Mouse (Mus musculus): ENCODE measurements around the gene Prkag3.

Prkag3 gene

DNA sequence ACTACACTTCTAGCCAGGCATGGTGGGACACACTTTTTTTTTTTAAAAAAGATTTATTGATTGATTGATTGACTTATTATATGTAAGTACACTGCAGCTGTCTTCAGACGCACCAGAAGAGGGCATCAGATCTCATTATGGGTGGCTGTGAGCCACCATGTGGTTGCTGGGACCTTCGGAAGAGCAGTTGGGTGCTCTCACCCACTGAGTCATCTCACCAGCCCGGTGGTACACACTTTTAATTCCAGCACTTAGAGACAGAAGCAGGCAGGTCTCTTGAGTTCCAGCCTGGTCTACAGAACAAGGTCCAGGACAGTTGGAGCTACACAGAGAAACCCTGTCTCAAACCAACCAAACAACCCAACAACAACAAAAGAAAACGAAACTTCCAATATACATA lies 37.0 kb downstream of the Prkag3 start:
- no peak for DNase-seq

DNA sequence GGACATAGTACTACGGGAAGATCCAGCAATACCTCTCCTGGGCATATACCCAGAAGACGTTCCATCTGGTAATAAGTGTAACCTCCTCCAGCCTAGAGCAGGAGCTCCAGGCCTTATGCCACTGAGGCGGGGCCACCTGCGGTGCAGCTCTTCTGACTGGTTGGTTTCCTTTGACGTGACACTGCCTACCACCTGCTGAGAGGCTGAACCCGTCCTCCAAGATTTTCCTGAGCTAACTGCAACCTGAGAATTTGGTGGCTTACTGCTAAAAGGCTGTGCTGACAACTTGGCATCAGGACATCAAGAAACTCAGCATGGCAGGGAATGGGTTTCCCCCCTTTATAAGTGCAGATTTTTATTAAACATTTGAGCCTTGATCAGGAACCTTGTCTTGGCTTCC lies 39.5 kb downstream of the Prkag3 start:
- no peak for DNase-seq

DNA sequence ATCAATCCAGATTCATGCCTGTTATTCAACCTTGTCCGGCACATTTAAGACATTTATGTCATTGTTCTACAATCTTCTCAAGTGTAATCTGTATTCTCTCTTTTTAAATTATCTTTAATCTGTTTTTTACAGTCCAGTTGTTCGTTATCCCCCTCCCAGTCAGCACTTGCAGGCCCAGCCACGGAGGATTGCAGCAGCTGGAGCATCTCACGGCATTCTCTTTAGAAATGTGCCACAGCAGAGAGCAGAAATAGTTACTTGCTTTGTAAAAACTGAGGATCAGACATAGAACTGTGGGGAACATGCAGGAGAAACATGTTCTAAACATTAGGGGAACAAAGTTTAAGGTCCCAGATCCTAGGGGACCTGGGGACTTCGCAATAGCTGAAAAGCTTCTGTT lies 44.0 kb downstream of the Prkag3 start:
- no peak for DNase-seq

DNA sequence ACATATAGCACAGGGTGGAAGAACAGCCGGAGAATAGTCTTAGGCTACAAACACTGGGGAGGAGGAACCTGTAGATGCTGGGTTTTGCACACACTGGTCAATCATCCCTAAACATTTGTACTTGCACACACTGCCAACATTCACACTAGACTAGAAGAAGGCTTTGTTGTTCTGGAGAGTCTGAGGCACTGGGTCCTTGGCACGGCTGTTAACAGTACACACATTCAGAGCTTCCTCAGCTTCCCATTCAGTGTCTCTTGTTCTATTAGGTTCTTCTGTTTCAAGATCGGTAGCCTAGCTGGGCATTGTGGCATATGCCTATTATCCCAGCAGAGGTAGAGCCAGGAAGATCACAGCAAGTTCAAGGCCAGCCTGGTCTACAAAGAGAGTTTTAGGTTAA lies 44.9 kb downstream of the Prkag3 start:
- no peak for DNase-seq

DNA sequence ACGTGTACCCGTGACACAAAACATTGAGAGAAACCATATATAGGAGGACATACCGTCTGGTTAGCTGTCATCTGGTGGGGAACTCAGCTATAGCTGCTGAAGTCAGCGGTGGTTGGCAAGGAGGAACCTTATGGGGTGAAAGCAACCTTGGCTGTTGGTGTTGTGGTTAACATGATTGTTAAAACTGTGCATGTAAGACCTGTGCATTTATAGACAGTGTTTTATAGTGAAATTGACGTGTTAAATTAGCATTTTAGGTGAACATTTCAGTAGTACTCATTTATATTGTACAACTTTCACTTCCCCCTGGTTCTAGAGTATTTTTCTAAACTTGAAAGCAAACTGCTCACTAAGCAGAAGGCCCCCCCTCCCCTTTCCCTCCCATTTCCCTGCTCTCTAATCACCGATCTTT lies 46.9 kb downstream of the Prkag3 start:
- no peak for DNase-seq

DNA sequence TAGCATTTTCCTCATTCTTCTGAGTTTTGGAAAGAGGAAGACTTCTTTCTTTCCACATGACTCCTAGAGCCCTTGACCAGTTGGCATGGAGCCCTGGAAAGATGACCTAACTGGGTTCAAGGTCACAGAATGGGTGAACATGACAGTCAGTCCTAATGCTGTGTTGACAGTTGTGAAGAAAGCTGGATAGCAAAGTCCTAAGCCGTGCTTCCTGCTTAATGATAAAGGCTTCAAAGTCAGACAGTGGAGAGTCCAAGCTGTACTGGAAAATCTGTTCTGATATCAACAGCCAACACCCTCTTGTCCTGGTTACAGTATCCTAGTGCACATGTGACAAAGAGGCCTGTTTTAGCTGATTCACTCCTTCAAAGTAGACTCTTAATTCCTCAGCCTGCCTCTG lies 50.2 kb downstream of the Prkag3 start:
- peak; percentile 49 to 63 for DNase-seq

DNA sequence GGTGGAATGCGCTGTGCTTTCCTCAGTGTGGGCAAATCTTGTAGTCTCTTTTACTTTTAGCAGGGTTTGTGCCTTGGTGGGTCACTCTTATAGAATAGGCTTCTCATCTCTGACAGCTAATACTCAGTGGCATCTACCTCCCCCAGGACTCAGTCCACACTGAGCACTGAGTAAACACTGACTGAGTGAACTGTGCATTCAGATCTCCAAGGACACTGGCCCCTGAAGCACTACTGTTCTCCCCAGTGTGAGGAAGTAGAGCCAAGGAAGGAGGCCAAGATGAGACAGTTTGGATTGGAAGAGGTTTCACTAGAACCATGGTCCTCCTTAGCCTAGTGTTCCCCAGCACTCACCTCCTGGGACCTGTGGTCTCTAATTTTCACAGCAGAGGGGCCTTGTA lies 50.7 kb downstream of the Prkag3 start:
- DNase-seq: no peak

DNA sequence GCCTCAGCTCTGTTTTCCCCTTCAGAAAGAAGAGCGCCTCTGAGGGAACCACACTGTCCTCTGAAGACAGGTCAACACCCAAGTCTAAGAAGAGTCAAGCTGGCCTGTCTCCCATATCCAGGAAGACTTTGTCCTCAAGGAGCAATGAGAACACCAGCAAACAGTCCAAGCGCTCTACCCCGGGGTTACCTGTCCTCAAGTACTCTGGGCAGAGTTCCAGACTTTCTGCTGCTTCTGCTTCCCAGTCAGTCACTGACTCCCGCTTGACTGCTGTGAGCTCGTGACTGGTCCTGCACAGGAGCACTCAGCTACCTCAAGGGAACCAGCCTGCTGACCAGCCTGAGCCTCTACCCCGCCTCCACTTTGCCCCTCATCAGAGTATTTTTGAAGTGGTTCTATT lies 51.6 kb downstream of the Prkag3 start:
- peak; percentile 81 to 94 for DNase-seq

DNA sequence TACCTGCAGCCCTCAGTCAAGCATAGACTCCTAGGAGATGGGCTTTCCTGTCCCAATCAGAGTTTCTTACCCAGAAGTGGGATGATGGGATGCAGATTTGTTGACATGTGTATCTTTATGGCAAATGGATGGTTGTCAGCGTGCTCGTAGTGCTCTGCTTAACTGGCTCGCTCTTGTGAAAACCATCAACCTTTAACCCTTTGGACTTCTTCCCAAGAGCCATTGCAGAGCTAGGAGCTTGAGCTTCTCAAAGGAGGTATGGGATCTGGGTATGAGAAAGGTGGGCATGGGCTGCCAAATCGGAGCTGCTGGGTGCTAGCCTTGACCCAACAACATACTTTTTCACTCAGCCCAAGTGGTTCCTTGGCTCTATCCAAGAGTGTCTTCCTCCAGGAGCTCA lies 53.2 kb downstream of the Prkag3 start:
- peak; percentile 25 to 37 for DNase-seq

DNA sequence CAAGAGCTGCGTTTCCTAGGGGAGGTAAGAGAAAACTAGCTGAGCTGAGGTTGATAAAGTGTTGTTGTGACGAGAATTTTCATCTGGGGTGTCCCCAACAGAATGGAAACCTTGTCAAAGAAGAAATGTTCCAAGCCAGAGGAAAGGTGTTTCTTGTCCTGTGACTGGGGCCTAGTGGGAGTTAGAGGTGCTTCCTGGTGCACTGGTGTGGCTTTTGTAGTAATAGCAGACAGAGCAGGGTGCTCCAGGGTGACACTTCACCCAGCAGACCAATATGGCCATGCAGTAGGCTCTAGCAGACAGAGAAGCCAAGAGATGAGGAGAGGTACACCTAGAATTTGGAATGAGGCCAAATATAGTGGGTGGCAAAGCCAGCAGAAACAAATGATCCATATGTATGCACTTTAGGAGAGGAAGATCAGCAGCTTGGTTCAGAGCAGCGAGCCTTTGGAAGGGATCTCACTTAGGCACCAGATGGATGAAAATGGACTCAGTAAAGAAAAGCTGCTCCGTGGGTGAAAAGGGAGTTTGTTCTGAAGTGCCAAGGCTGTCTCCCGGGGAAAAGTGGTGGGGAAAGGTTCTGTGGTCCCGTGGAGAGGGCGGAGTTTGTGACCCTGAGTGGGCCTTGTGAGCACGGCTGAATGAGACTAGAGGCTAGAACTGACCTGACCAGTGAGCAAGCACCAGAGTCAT lies 55.0 kb downstream of the Prkag3 start:
- no peak for DNase-seq

Measured in kidney, postnatal 36 days (tissue).